Mouse (Mus musculus) activated CD4-positive, CD25-positive, alpha-beta regulatory T cell, adult 4 months (primary cell): ENCODE results near the gene Fam83e. TPM values are rescaled to one million over a fixed set of nuclear protein-coding genes. Genes with fewer than 3 reads are reported as not detected.

Source experiments
- ATAC-seq: one replicate; pipeline ENCODE4 v1.8.0; 2017
- polyA plus RNA-seq, 2 experiments: library from polyadenylated mRNA; unstranded; fragments of 100-300 nt; shearing (Covaris generic); gene quantifications; one replicate each; pipeline ENCODE4 v1.2.1; 2017

Gene Fam83e
- polyA plus RNA-seq: not detected

DNA sequence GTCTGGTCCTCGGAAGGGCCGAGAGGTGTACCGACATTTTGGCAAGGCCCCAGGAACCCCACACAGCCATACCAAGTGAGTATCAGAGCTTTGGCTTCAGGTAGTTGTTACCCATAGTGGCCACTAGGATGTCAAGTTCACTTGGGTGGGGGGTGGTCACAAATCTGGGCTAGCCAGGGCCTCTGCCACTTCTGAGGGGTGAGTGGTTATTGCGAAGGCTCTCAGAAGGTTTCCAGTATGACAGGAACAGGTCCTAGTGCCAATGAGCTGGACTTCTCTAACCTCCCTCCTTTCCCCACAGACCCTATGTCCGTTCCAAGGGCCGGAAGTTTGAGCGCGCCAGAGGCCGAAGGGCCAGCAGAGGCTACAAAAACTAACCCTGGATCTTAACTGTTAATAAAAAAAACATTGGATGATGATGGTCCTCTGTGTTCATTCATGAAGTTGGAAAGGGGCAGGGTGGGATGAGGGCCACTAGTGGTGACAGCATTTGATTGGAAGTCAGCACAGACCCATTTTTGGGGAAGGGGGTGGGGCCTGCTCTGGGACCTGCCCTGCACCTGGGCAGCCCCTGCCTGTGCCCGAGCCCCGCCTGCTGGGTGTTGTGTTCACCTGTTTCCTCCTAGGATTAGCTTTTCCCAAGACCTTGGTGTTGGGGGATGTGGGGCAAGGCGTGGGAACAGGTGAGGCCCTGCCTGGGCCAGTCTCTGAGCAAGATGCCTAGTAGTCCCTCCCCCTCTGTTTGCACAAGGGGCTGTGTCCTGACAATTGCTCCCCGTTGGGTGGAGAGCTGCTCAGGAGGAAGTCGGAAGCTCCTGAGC is at the start of gene Fam83e:
Gene Fam83e, plus strand, starts transcription at position 800 of the 821 bp plus-strand sequence.
- ATAC-seq: no peak

DNA sequence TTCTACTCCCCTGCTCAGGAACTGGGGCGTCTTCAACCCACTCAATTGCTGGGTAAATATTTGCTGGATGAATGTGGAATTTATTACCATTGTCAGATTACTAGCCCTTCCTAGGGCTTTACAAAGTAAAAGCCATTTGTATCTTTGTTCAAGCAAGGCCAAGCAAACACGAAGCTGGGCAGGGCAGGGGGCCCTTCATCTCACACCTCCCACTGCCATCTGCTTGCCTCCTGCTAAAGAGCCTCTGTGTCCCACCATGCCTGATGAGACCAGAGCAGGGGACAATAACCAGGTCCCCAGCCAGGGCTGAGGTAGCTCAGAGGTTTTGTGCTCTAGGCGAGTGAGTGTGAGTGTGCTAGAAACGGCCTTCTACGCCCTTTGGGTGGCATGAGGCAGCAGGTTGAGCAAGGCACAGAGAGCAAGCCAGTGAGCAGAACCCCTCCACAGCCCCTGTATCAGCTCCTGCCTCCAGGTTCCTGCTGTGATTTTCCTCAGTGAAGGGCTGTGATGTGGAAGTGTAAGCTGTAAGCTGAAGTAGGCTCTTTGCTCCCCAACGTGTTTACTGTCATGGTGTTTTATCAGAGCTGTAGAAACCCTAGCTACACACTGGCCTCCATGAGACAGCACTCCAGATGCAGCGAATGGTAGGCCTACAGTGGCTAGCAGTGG is 43.3 kb upstream of the Fam83e start:
- no peak for ATAC-seq

GRCm38 (mm10) chr7:45678513-45678912 is 42.5 kb upstream of the Fam83e start:
- no peak for ATAC-seq

DNA sequence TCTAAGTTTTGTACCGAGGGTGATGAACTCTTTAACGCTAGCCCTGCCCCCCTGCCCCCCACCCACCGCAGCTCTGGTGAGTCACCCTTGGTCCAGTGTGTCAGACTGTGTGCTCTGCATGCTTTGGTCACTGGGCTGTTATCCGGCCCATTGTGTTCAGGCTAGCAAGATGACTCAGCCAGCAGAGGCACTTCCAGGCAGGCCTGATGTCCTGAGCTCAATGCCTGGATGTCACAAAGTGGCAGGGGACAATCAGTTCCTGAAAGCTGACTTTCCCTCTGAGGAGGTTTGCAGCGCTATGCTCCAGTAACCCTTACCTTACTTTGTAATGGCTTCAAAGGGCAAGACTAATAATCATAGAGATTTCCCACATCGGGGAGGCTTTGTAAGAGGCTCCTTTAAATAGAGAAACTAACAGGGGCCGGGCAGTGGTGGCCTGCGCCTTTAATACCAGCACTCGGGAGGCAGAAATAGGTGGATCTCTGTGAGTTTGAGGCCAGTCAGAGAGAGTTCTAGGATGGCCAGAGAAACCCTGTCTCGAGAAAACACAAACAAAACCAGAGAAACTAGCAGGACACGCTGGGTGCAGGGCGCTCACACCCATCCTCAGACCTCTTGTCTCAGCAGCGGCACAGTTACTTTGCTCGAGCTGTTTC is 40.9 kb upstream of the Fam83e start:
- ATAC-seq: no peak

DNA sequence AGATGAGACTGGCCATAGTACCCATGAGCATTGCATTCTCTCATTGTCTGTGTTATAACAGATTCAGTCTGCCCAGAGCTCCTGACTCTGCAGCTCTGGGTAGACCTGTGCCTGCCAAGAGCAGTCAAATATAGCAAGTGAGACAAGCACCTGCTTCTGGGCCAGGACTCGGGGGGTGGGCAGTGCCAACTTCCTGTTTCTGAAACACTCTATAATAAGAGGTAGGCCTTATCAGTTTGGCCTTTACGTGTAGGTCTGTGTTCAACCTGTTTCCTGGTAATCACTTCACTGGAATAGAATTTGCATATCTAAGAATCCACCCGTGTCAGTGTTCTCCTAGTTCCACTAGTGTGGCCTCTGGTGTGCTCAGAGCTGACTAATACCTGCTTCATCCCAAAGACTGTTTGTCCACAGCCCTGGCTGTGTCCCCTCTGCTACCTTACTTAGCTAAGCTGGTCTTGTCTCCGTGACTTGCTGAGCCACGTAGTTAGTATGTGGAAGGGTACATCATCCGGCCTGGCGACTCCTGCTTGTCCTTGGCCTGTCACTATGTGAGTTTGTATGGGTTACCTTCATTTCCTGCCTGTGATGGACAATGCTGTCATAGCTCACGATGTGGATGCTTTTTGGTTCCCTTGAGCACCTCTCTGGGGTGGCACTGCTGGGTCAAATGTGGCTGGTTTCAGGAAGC is 39.8 kb upstream of the Fam83e start:
- peak; percentile 50 for ATAC-seq

DNA sequence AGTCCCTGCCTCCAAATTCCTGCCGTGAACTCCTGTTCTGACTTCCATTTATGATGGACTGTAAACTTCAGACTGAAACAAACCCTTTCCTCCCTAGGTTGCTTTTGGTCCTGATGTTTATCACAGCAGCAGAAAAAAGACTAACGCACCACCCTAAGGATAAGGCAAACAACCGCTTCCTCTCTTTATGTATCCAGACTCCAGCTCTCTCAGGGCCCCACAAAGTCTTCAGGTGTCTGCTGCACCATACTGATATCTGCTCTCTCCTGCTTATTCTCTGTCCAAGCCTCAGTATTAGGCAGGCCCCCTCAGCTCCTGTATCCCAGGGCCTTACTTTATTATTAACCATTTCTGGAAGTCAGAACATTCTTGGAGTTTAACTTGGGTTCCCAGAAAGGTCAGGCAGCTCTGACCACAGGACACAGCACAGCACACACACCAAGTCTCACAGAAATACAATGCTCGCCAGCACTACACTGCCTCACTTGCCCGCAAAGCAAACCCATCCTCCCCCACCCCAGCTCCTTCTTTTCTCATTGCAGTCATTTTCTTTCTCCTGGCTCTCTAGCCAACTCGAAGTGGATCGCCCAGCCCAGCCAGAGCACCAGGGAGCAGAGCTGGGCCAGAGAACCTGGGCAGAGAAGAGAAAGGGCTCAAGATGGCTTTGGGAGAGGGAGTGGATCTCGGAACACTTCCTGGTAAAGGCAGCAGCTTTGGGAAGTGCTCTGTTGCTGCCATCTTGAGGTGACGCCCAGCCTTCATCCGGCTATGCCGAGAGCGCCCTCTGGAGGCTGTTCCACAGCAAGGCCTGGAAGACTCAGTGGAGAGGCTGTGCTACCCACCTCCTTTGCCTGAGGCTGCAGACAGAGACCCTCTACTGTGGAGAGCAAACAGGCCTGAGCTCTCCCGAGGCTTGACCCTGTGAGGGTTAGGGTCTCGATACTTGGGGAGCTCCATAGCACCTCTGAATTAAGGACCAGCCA is 38.6 kb upstream of the Fam83e start:
- peak; percentile 66 for ATAC-seq

GRCm38 (mm10) chr7:45683396-45684050 is 37.5 kb upstream of the Fam83e start, which contains the start of gene Ntn5:
Gene Ntn5, plus strand, starts transcription at chr7:45684022.
- no peak for ATAC-seq

- ATAC-seq: no peak
Measured at GRCm38 (mm10) chr7:45685811-45686210, 35.2 kb upstream of the Fam83e start.

GRCm38 (mm10) chr7:45686841-45687240 is 34.2 kb upstream of the Fam83e start:
- ATAC-seq: no peak

DNA sequence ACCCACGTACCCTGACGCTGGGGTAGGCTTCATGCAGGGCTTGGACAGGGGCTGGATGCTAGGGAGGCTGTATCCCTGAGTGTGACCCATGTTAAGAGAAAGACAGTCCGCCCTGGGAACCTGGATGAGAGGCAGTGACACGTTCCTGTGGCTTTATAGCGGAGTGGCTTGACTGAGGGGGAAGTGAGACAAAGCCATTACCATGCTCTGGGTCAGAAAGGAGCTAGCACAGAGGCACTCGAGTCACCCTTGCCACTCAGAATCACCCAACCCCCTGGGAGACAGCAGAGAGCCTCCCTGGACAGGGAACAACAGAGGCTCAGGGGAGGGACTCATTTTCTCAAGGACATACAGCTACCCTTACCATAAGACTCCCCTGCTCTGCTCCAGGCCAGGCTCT is 31.9 kb upstream of the Fam83e start:
- no peak for ATAC-seq

DNA sequence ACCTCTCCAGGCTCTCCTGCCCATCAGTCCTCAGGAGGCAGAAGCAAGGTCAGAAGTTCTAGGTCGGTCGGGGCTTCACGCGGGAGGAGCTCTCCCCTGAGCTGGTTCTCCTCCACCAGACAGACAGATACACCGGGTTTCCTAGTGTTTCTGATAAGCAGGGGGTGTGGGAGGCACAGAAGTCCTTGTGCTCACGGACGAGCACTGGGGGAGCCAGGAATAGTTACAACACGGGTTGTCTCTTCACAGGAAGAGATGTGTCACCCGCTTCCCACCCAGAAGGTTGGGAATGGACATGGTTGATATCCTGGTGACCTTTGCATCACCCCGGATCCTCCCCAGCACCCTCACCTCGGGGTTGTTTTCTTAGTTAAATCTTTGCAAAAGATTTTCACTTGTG is 31.2 kb upstream of the Fam83e start:
- ATAC-seq: no peak

GRCm38 (mm10) chr7:45692364-45692763 is 28.6 kb upstream of the Fam83e start:
- no peak for ATAC-seq

GRCm38 (mm10) chr7:45693921-45694591 is 27.0 kb upstream of the Fam83e start, which contains the start of gene Sec1:
Gene Sec1, minus strand, starts transcription at chr7:45694402.
- no peak for ATAC-seq

DNA sequence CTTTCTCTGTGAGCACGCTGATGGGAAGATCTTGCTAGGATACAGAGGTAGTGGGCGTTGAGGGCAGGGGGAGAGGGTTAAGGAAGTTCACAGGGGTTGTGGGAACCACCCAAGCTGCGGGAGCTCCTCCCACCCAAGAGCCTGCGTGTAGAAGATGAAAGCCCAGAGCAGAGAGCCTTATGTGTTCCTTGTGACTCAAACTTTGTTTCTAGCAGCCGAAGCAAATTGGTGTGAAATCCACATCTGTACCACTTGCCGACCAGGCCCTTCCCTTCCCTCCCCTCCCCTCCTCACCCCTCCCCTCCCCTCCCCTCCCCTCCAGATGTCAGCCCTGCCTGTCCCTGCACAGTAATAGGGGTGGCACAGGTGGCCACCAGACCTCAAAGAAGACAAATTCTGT is 25.9 kb upstream of the Fam83e start:
- ATAC-seq: no peak

DNA sequence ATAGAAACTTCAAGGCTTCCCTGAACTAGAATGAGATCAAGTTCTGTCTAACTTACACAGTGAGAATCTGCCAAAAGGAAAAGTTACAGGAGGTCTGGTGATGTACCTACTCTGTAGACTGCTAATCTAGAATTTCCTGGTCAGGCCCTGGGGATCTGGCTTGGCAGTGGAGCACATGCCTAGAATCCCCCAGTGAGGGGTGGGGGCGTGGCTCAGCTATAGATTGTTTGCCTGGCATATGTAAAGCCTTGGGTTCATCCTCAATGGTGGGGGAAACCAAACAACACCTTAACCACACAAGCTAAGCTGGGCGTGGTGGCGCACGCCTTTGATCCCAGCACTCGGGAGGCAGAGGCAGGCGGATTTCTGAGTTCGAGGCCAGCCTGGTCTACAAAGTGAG is 23.1 kb upstream of the Fam83e start:
- no peak for ATAC-seq

DNA sequence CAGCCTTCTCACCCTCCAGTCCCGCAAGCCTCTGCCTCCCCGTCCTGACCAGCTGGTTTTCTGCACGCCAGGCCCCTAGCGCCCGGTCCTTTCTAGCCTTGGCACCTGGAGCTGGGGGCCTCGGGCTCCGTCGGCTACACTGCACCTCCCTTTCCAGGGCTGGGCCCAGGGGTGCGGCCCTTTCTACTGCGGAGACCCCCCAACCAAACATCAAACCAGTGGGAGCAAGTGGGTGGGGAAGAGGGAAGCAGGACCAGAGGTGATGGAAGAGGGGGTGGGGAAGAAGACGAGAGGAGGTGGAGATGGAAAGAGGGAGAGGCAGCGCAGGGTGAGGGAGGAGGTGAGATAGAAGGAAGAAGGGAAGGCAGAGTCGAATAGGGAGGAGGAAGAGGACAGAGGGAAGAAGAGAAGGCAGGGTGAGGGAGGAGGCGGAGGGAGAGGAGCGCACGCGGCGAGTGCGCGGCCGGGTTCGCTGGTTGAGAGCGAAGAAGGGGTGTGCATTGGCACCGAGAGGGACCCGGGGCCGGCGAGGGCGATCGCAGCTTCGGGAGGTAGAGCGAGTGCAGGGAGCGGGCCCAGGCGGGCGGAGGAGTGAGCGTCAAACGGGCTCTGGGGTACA is 21.4 kb upstream of the Fam83e start, which contains the start of gene Car11:
Gene Car11, plus strand, starts transcription at position 321 of the 619 bp plus-strand sequence.
- no peak for ATAC-seq

GRCm38 (mm10) chr7:45700301-45701015 is 20.6 kb upstream of the Fam83e start:
- no peak for ATAC-seq

DNA sequence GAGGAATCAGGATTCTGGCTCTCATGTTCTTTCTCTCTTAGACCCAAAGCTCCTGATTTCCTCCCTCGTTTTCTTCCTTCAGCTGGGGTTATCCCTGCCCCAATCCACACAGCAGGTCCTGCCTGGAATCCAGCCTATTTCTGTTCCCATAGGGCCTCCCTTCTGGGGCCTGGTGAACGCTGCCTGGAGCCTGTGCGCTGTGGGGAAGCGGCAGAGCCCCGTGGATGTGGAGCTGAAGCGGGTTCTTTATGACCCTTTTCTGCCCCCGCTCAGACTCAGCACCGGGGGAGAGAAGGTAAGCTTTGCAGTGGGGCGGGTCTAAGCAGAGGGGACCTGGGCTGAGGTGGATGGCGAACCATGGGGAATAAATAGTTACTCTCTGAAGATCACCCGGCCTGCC is 19.9 kb upstream of the Fam83e start:
- no peak for ATAC-seq

DNA sequence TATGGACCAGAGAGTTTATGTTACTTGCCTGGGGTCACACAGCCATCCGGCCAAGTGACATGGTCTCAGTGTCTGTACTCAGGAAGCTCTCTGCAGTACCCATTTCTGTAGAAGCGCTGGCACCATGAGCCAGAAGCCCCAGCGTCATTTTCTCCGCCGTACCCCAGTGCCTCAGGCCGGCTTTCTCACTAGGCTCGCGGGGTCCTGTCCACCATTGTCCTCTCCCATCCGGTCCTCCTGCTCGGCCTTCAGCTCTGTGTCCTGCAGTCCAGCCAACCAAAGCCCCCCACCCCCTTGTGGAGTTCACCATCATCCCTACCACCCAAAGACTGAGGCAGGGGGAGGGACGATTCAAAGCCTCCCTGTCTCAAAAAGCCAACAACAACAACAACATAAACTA is 19.4 kb upstream of the Fam83e start:
- ATAC-seq: no peak
